Mouse (Mus musculus) lung, embryonic 14.5 days (tissue): Measurements from ENCODE around the gene Gm45785. TPM values are rescaled to one million over a fixed set of nuclear protein-coding genes. Genes with fewer than 3 reads are reported as not detected.
A peak's percentile ranks its signal among the peaks of the same experiment; 100 is the strongest.

Experiments
- ATAC-seq: fragments of 200-750 bp; cut with Nextera tagmentation; 2 replicates; pipeline ENCODE4 v1.8.0; 2017; ENCODE audit warnings: mild to moderate bottlenecking, moderate TSS enrichment, moderate library complexity; ENCODE audit not compliant: insufficient read depth
- DNase-seq: peaks from one replicate; pipeline ENCODE4 v3.0.0-alpha.2; 2015
- H3K27ac ChIP-seq: fragments of 300-500 bp; sonication (generic); 2 replicates; pipeline ENCODE4 v1.5.1; 2014; ENCODE audit warnings: low read depth, mild to moderate bottlenecking, moderate library complexity
- H3K27me3 ChIP-seq: fragments of 300-500 bp; sonication (generic); 2 replicates; pipeline ENCODE4 v1.6.1; 2014; ENCODE audit warnings: low read length, control low read depth; ENCODE audit not compliant: insufficient read depth
- H3K36me3 ChIP-seq: fragments of 300-500 bp; sonication (generic); 2 replicates; pipeline ENCODE4 v1.6.1; 2014; ENCODE audit warnings: control low read depth; ENCODE audit not compliant: insufficient read depth
- H3K4me1 ChIP-seq: fragments of 300-500 bp; sonication (generic); 2 replicates; pipeline ENCODE4 v1.6.1; 2014; ENCODE audit warnings: antibody characterized with exemption, control low read depth; ENCODE audit not compliant: insufficient read depth
- H3K4me2 ChIP-seq: fragments of 300-500 bp; sonication (generic); 2 replicates; pipeline ENCODE4 v1.6.1; 2014; ENCODE audit warnings: mild to moderate bottlenecking
- H3K4me3 ChIP-seq: fragments of 300-500 bp; sonication (generic); 2 replicates; pipeline ENCODE4 v1.5.1; 2014; ENCODE audit warnings: low read depth, low read length
- H3K9ac ChIP-seq: fragments of 300-500 bp; sonication (generic); 2 replicates; pipeline ENCODE4 v1.6.1; 2014
- H3K9me3 ChIP-seq: fragments of 300-500 bp; sonication (generic); 2 replicates; pipeline ENCODE4 v1.6.1; 2016; ENCODE audit warnings: low read depth, low read length, control low read depth
- CTCF ChIP-seq: IDR thresholded peaks from 2 replicates; pipeline ENCODE4 v1.5.1; 2016; ENCODE audit warnings: antibody characterized with exemption, low read depth
- WGBS: fragments of 180-500 bp; shearing (Covaris S2); extraction: QIAGEN DNeasy Blood & Tissue Kit; methylation state at CpG from one replicate; pipeline ENCODE4 v1.1.7; 2014; 5-methylcytosine and 5-hydroxymethylcytosine counted together
- polyA plus RNA-seq: library from polyadenylated mRNA; unstranded; fragments of >200 nt; fragmentation: Nextera tagmentation; extraction: Ambion mirVana; gene quantifications from 2 replicates; pipeline ENCODE4 v1.2.1, GENCODE M21; 2014

Gm45785 gene
- polyA plus RNA-seq, 1 experiment from 2014 or later, result not detected

DNA sequence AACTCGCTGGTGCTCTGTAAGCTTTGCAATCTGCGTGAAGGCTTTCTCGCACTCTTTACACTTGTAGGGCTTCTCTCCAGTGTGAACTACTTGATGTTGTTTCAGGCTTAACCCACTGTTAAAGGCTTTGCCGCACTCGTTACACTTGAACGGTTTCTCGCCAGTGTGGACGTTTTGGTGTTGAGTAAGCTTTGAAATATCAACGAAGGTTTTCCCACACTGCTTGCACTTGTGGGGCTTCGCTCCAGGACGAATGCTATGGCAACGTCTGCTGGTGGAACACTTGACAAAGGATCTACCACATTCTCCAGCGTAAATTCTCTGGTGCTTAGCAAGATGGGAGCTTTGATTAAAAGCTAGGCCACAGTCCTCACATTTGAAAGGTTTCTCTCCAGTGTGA, 44.4 kb downstream of the Gm45785 start:
- TF ChIP-seq CTCF, result no peak
- no peaks in the 10 kb centered on the region for H3K9me3 ChIP-seq
- no peaks in the 10 kb centered on the region for H3K27me3 ChIP-seq
- ATAC-seq, result no peak
- no peak for DNase-seq
- H3K36me3 ChIP-seq, result no peaks in the 10 kb centered on the region
- no peaks in the 10 kb centered on the region for H3K4me1 ChIP-seq
- no peak overlapping the region for H3K27ac ChIP-seq
- whole genome bisulfite sequencing, result 79% methylated on average over 13 of the region's 13 CpGs
- H3K4me2 ChIP-seq, result no peak overlapping the region
- no peak overlapping the region for H3K4me3 ChIP-seq
- no peak overlapping the region for H3K9ac ChIP-seq

DNA sequence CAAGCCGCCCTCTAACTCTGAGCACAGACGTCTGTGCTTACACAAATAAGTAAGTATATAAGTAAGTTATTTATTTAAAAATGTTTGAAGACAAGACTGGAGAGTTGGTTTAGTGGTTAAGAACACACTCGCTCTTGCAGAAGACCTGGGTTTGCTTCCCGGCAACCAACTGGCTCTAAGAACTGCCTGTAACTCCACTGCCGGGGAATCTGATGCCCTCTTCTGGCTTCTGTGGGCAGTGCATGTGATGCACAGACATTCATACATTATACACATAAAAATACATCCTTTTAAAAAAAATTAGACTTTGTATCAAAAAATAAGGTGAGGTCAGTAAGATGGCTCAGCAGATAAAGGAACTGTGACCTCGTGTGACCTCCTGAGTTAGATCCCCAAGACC, 45.6 kb downstream of the Gm45785 start:
- no peak for DNase-seq
- no peaks in the 10 kb centered on the region for H3K27me3 ChIP-seq
- no peak overlapping the region for H3K27ac ChIP-seq
- H3K9ac ChIP-seq, result no peak overlapping the region
- TF ChIP-seq CTCF, result no peak
- no peak overlapping the region for H3K4me3 ChIP-seq
- H3K36me3 ChIP-seq, result no peaks in the 10 kb centered on the region
- H3K4me2 ChIP-seq, result no peak overlapping the region
- H3K4me1 ChIP-seq, result no peaks in the 10 kb centered on the region
- WGBS, result 83% methylated on average over 6 of the region's 6 CpGs
- ATAC-seq, result no peak
- no peaks in the 10 kb centered on the region for H3K9me3 ChIP-seq

DNA sequence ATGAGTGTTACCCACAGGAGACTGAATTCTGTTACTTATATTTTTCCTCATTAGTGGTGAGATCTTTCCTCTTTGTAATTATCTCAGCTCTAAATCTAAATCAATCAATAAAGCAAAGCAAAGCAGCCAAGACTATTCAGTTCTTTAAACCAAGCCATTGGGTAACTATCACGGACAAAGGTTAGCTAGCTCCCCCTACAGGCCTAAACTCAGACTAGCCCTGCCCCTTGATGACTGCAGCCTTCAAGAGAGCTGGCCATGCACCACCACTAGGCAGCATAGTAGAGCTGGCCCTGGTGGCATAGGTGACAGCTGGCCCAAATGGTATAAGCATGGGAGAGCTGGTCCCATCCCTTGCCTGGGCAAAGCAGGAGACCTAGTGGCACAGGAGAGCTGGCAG, 50.4 kb downstream of the Gm45785 start:
- peak; percentile 65 for TF ChIP-seq CTCF
- Histone ChIP-seq H3K9me3 (no peaks in the 10 kb centered on the region), H3K4me3 (no peak overlapping the region), H3K27me3 (no peaks in the 10 kb centered on the region), H3K27ac (no peak overlapping the region), H3K36me3 (no peaks in the 10 kb centered on the region), H3K9ac (no peak overlapping the region), H3K4me1 (no peaks in the 10 kb centered on the region), H3K4me2 (no peak overlapping the region)
- ATAC-seq (no peak; the same call in 1 of the 2 replicates), DNase-seq (peak; percentile 59)
- 15% methylated on average over 1 of the region's 1 CpGs for WGBS

DNA sequence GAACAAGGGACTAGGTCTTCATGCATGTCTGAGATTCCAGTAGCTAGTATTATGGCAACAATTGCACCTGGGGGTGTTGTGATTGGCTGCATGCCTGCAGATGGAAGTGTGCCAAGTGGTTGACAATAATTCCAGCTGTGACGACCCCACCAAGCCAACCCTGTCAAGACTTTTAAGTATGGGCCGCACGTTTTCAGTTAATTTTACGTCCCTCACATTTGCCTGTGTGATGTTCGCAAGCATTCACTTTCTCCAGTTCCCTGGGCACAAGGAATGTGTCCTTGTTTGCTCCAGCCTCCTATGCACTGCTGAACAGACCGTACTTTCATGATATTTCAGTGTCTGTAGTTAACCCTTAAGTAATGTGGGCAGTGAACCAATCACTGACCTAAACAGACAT, 53.5 kb downstream of the Gm45785 start:
- H3K4me3 ChIP-seq, result no peak overlapping the region
- H3K4me1 ChIP-seq, result no peaks in the 10 kb centered on the region
- no peaks in the 10 kb centered on the region for H3K9me3 ChIP-seq
- H3K4me2 ChIP-seq, result no peak overlapping the region
- 68% methylated on average over 6 of the region's 6 CpGs for WGBS
- H3K27me3 ChIP-seq, result no peaks in the 10 kb centered on the region
- no peaks in the 10 kb centered on the region for H3K36me3 ChIP-seq
- H3K27ac ChIP-seq, result no peak overlapping the region
- ATAC-seq (no peak), DNase-seq (no peak)
- no peak overlapping the region for H3K9ac ChIP-seq
- TF ChIP-seq CTCF, result no peak

DNA sequence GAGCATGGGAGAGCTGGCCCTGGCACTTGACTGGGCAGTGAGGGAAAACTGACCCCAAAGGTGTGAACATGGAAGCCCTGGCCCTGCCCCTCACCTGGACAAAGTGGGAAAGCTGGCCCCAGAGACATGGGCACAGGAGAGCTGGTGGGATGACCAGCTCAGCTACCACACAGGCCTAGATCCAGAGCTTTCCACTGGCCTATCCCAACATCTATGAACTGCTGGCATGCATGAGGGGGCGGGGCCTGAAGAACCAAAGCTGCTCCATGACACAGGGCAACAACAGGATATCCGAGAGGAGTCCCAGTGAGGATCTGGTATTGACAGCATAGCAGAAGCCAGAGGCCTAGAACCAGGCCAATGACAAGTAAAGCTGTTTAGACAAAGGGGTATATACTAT, 57.9 kb downstream of the Gm45785 start:
- no peak for ATAC-seq
- no peak for DNase-seq

DNA sequence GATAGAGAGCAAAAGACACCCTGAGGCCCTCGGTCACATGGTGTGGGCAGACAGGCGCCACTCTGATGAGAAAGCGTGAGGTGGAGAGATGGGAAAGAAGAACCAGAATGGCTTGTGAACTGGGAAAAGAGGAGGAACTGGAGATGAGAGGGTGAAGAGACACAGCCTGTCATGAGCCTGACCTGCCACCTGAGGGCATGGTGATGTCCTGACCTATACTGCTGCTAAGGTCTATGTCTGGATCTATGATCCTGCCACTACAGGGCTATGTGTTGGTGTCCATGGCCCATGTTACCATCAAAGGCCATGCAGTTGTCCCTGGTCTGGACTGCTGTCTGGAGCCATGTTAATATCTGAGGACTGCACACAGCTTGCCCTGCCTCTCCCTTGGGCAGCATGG, 58.5 kb downstream of the Gm45785 start:
- H3K9me3 ChIP-seq, result no peaks in the 10 kb centered on the region
- ATAC-seq, result no peak
- no peak for TF ChIP-seq CTCF

More for the DNA sequence above, 57.9 kb downstream of the Gm45785 start:
- Histone ChIP-seq H3K4me1 (no peaks in the 10 kb centered on the region), H3K4me2 (no peak overlapping the region), H3K36me3 (no peaks in the 10 kb centered on the region), H3K27ac (no peak overlapping the region), H3K9ac (no peak overlapping the region), H3K4me3 (no peak overlapping the region), H3K27me3 (no peaks in the 10 kb centered on the region), H3K9me3 (no peaks in the 10 kb centered on the region)
- no peak for TF ChIP-seq CTCF
- WGBS, result 56% methylated on average over 2 of the region's 2 CpGs

DNA sequence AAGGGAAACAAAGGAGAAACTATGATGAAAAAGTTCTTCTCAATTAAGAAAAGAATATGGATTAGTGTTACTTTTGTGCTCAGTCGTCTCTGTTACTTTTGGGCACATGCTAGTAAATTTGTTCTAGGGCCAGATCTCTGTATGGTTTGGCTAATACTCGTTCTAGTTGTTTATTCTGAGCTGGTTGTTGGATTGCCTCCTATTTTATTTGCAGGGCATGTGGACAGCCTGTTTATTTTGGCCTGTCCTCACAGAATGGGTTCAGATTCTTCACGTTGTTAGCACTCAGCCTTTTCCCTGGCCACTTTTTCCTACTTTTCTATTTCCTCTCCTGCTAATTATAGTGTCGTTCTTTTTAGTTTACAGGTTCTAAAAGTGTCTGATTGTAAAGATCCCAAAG, 62.6 kb downstream of the Gm45785 start:
- Histone ChIP-seq H3K9ac (no peak overlapping the region), H3K4me1 (no peaks in the 10 kb centered on the region), H3K27me3 (no peaks in the 10 kb centered on the region), H3K4me2 (no peak overlapping the region), H3K9me3 (no peaks in the 10 kb centered on the region), H3K4me3 (no peak overlapping the region), H3K27ac (no peak overlapping the region), H3K36me3 (no peaks in the 10 kb centered on the region)
- ATAC-seq (no peak), DNase-seq (no peak)
- WGBS, result 46% methylated on average over 4 of the region's 4 CpGs
- no peak for TF ChIP-seq CTCF

More for the DNA sequence above, 58.5 kb downstream of the Gm45785 start:
- H3K4me3 ChIP-seq, result no peak overlapping the region
- 88% methylated on average over 3 of the region's 3 CpGs for WGBS
- H3K27me3 ChIP-seq, result no peaks in the 10 kb centered on the region
- H3K4me1 ChIP-seq, result no peaks in the 10 kb centered on the region
- no peak overlapping the region for H3K4me2 ChIP-seq
- no peak for DNase-seq
- no peak overlapping the region for H3K27ac ChIP-seq
- H3K9ac ChIP-seq, result no peak overlapping the region
- H3K36me3 ChIP-seq, result no peaks in the 10 kb centered on the region

DNA sequence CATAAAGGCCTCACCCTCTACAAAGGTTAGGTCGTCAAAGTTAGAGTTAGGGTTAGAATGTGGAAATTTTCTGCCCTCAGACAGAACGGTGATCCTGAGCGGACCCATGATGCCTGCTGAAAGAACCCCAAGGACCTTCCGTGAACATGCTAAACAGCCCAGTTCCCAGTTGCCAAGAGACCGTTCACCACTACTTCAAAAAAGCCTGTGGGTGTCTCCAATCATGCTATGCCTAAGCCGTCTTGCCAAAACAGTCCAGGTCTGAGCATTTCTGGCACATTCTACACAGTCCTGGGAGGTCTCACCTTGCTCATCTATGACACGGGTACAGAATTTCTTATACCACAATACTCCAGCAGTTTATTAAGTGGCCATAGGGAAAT, 68.1 kb downstream of the Gm45785 start:
- ATAC-seq, result no peak
- no peaks in the 10 kb centered on the region for H3K36me3 ChIP-seq
- H3K4me1 ChIP-seq, result no peaks in the 10 kb centered on the region
- no peaks in the 10 kb centered on the region for H3K9me3 ChIP-seq
- no peaks in the 10 kb centered on the region for H3K27me3 ChIP-seq
- no peak overlapping the region for H3K4me3 ChIP-seq
- no peak for DNase-seq
- no peak overlapping the region for H3K27ac ChIP-seq
- no peak for TF ChIP-seq CTCF
- H3K4me2 ChIP-seq, result no peak overlapping the region
- WGBS, result 82% methylated on average over 7 of the region's 7 CpGs
- no peak overlapping the region for H3K9ac ChIP-seq
